Mouse (Mus musculus): ENCODE data around the gene Efemp2. TPM values are rescaled to one million over a fixed set of nuclear protein-coding genes. Genes with fewer than 3 reads are reported as not detected.

Gene Efemp2
- polyA plus RNA-seq, 1 experiment: 177 TPM

- no peak within 1 kb of the TSS for H3K4me3 ChIP-seq (ENCODE audit: insufficient read depth, poor library complexity, severe bottlenecking)
- H3ac ChIP-seq (ENCODE audit: control insufficient read depth, insufficient read length, low read depth): no peak within 1 kb of the TSS
- H3K27me3 ChIP-seq (ENCODE audit: control insufficient read depth, insufficient read depth, insufficient read length): no peaks in the 10 kb centered on the region
- no peaks in the 10 kb centered on the region for H3K36me3 ChIP-seq (ENCODE audit: control insufficient read depth, insufficient read depth)
- no peak for TF ChIP-seq FOSL1 (IDR thresholded peaks at IDR 0.05; ENCODE audit: insufficient read depth, low read length, poor library complexity, severe bottlenecking)
- no peak for TF ChIP-seq MYOD1 (IDR thresholded peaks at IDR 0.05; ENCODE audit: control insufficient read depth, insufficient read length, low read depth)
- TF ChIP-seq CTCF (IDR thresholded peaks at IDR 0.05; ENCODE audit: control insufficient read depth, insufficient read depth, insufficient read length): no peak
- TF ChIP-seq MAX (IDR thresholded peaks at IDR 0.05): no peak
- no peak for TF ChIP-seq MYOG (IDR thresholded peaks at IDR 0.05; ENCODE audit: control insufficient read depth, extremely low read depth, insufficient read length)
- H3K79me3 ChIP-seq (ENCODE audit: low read depth): no peaks in the 10 kb centered on the region
- H3K79me2 ChIP-seq (ENCODE audit: control insufficient read depth, insufficient read depth): no peaks in the 10 kb centered on the region
These were observed 29.9 kb downstream of the Efemp2 start, which contains the start of gene 1700020D05Rik for GRCm38 (mm10) chr19:5503687-5504086. Gene 1700020D05Rik, minus strand, starts transcription at chr19:5503787.

DNA sequence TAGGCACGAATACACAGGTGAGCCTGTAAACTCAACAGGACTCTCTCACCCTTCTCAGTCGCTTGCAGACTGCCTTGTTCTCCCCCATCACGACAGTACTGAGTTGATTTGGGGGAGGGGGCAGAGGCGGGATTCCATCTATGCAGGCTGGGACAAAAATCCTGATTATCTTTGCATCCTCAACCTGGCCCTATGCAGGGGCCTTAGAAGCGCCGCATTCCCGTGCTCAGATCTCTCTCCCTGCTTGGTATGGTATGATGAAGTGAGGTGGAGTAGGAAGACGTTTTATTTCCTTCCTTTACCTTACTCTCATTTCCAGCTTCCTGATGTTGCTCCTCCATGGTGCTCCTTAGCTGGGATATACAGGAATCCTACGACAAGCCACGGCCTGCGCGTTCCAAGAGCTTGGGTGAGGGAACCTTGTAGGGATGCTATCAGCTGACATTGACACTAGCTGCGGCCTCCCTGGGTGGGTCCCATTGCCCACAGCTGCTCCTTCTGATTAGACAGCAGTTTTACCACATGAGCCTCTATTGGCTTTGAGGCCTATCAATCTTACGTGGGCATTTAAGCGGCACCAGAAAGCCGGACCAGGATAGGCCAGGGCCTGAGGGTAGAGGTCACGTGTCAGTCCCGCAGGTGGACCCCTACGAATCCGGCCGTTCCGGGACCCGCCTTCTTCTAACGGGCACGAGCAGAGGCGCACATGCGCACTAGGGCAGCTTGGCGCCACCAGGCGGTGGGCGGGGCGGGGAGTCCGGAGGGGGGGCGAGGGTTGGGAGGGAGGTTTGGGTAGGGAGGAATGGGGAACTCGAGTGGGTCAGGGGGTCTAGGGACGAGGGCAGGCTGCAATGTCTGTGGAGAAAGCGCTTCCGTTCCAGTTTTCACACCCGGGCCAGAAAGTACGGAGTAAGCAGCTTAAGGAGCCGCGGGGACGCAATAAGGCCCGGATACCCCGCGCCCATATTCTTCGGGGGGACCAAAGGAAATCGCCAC lies 36.6 kb downstream of the Efemp2 start, which contains the start of gene Snx32:
Gene Snx32 (minus strand): TSS at position 508 of the 996 bp plus-strand sequence.
- H3ac ChIP-seq (ENCODE audit: control insufficient read depth, insufficient read length, low read depth): peak within 1 kb of the TSS; percentile 3
- no peaks in the 10 kb centered on the region for H3K79me2 ChIP-seq (ENCODE audit: control insufficient read depth, insufficient read depth)
- no peaks in the 10 kb centered on the region for H3K79me3 ChIP-seq (ENCODE audit: low read depth)
- no peaks in the 10 kb centered on the region for H3K27me3 ChIP-seq (ENCODE audit: control insufficient read depth, insufficient read depth, insufficient read length)
- H3K36me3 ChIP-seq (ENCODE audit: control insufficient read depth, insufficient read depth): no peaks in the 10 kb centered on the region
- peak within 1 kb of the TSS; percentile 14 for H3K4me3 ChIP-seq (ENCODE audit: insufficient read depth, poor library complexity, severe bottlenecking)
- TF ChIP-seq MAX (IDR thresholded peaks at IDR 0.05) (no peak), FOSL1 (IDR thresholded peaks at IDR 0.05; ENCODE audit: insufficient read depth, low read length, poor library complexity, severe bottlenecking) (no peak), USF1 (IDR thresholded peaks at IDR 0.05; ENCODE audit: low read depth) (peak; percentile 88)

GRCm38 (mm10) chr19:5511074-5511632 lies 37.4 kb downstream of the Efemp2 start:
- no peak overlapping the region for H3K4me3 ChIP-seq (ENCODE audit: insufficient read depth, poor library complexity, severe bottlenecking)
- no peaks in the 10 kb centered on the region for H3K79me2 ChIP-seq (ENCODE audit: control insufficient read depth, insufficient read depth)
- TF ChIP-seq CTCF (IDR thresholded peaks at IDR 0.05; ENCODE audit: control insufficient read depth, insufficient read depth, insufficient read length) (no peak), USF1 (IDR thresholded peaks at IDR 0.05; ENCODE audit: low read depth) (no peak), CEBPB (IDR thresholded peaks at IDR 0.05; ENCODE audit: low read depth) (no peak), MYOD1 (IDR thresholded peaks at IDR 0.05; ENCODE audit: control insufficient read depth, insufficient read length, low read depth) (no peak)
- H3K36me3 ChIP-seq (ENCODE audit: control insufficient read depth, insufficient read depth): no peaks in the 10 kb centered on the region
- H3ac ChIP-seq (ENCODE audit: control insufficient read depth, insufficient read length, low read depth): peak overlapping the region; percentile 1
- no peaks in the 10 kb centered on the region for H3K79me3 ChIP-seq (ENCODE audit: low read depth)
- H3K27me3 ChIP-seq (ENCODE audit: control insufficient read depth, insufficient read depth, insufficient read length): no peaks in the 10 kb centered on the region

DNA sequence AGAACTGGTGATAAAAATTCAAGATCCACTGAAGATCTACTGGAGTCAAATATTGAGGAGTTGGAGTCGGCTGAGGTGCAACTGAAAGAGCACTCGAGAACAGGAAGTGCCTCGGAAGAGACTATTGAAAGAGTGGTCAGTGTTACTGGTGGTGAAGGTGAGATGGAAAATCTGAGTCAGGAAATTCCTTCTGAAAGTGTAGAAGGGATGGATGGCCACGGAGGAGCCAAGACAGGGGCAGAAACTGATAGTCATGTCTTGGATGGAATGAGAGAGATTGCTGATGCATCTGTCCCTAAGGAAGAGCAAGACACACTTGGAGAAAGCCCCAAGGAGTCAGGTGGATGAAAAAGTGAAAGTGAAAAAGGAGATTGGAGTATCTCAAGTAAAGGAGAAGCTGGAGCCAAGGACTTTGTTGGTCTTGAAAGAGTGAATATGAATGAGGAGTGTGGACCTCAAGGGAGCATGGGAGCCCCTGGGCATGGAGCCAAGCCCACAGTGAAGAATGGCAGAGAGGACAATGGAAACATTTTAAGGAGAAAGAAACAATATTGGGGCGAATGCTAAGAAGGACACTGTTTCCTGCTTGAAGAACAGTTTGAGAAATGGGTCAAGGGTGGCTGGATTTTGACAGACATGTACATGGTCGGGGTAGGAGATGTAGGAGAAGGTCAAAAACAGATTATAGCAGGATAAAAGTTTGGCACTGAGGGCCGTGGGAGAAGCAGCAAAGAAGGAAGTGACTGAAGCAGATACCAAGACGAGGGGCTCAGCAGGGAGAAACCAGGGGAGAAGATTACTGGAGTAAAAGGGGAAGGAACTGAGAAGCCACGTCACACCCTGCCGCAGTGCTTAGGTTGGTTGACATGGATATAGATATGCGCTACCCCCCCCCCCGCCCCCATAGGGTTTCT lies 38.6 kb downstream of the Efemp2 start:
- no peak overlapping the region for H3ac ChIP-seq (ENCODE audit: control insufficient read depth, insufficient read length, low read depth)
- H3K79me2 ChIP-seq (ENCODE audit: control insufficient read depth, insufficient read depth): no peaks in the 10 kb centered on the region
- no peak for TF ChIP-seq CTCF (IDR thresholded peaks at IDR 0.05; ENCODE audit: control insufficient read depth, insufficient read depth, insufficient read length)
- TF ChIP-seq USF1 (IDR thresholded peaks at IDR 0.05; ENCODE audit: low read depth): no peak
- no peak for TF ChIP-seq MAX (IDR thresholded peaks at IDR 0.05)
- TF ChIP-seq MYOD1 (IDR thresholded peaks at IDR 0.05; ENCODE audit: control insufficient read depth, insufficient read length, low read depth): no peak
- no peak for TF ChIP-seq CEBPB (IDR thresholded peaks at IDR 0.05; ENCODE audit: low read depth)
- H3K4me3 ChIP-seq (ENCODE audit: insufficient read depth, poor library complexity, severe bottlenecking): no peak overlapping the region
- H3K36me3 ChIP-seq (ENCODE audit: control insufficient read depth, insufficient read depth): no peaks in the 10 kb centered on the region
- no peaks in the 10 kb centered on the region for H3K79me3 ChIP-seq (ENCODE audit: low read depth)
- no peaks in the 10 kb centered on the region for H3K27me3 ChIP-seq (ENCODE audit: control insufficient read depth, insufficient read depth, insufficient read length)

DNA sequence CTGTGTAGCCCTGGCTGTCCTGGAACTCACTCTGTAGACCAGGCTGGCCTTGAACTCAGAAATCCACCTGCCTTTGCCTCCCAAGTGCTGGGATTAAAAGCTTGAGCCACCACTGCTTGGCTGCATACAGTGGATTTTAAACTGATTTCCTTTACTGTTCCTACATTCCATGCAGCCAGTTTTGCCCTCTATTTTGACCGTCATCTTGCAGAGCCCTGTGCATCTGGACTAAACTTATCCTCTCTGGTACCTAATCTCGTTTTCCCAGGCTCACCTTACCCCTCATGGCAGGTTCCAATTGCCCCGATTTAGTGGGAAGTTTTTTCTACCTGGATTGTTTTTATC lies 39.2 kb downstream of the Efemp2 start:
- no peaks in the 10 kb centered on the region for H3K79me3 ChIP-seq (ENCODE audit: low read depth)
- no peaks in the 10 kb centered on the region for H3K27me3 ChIP-seq (ENCODE audit: control insufficient read depth, insufficient read depth, insufficient read length)
- no peaks in the 10 kb centered on the region for H3K36me3 ChIP-seq (ENCODE audit: control insufficient read depth, insufficient read depth)
- H3ac ChIP-seq (ENCODE audit: control insufficient read depth, insufficient read length, low read depth): no peak overlapping the region
- no peaks in the 10 kb centered on the region for H3K79me2 ChIP-seq (ENCODE audit: control insufficient read depth, insufficient read depth)
- H3K4me3 ChIP-seq (ENCODE audit: insufficient read depth, poor library complexity, severe bottlenecking): no peak overlapping the region
- TF ChIP-seq MYOD1 (IDR thresholded peaks at IDR 0.05; ENCODE audit: control insufficient read depth, insufficient read length, low read depth) (no peak), MYOG (IDR thresholded peaks at IDR 0.05; ENCODE audit: control insufficient read depth, extremely low read depth, insufficient read length) (no peak), CTCF (IDR thresholded peaks at IDR 0.05; ENCODE audit: control insufficient read depth, insufficient read depth, insufficient read length) (no peak), CEBPB (IDR thresholded peaks at IDR 0.05; ENCODE audit: low read depth) (no peak), USF1 (IDR thresholded peaks at IDR 0.05; ENCODE audit: low read depth) (no peak), FOSL1 (IDR thresholded peaks at IDR 0.05; ENCODE audit: insufficient read depth, low read length, poor library complexity, severe bottlenecking) (no peak), MAX (IDR thresholded peaks at IDR 0.05) (no peak)

Measured in C2C12 (cell line).